Mouse (Mus musculus): ENCODE data around the gene Gmfb. TPM values are rescaled to one million over a fixed set of nuclear protein-coding genes. Genes with fewer than 3 reads are reported as not detected.
"Not testable (repeated sequence)": the region's sequence is repeated elsewhere in the genome, so short reads cannot be mapped to it uniquely, and the experiment has no call there.

The Gmfb gene
- polyA plus RNA-seq, 1 experiment from 2014 or later, result 118 TPM

DNA sequence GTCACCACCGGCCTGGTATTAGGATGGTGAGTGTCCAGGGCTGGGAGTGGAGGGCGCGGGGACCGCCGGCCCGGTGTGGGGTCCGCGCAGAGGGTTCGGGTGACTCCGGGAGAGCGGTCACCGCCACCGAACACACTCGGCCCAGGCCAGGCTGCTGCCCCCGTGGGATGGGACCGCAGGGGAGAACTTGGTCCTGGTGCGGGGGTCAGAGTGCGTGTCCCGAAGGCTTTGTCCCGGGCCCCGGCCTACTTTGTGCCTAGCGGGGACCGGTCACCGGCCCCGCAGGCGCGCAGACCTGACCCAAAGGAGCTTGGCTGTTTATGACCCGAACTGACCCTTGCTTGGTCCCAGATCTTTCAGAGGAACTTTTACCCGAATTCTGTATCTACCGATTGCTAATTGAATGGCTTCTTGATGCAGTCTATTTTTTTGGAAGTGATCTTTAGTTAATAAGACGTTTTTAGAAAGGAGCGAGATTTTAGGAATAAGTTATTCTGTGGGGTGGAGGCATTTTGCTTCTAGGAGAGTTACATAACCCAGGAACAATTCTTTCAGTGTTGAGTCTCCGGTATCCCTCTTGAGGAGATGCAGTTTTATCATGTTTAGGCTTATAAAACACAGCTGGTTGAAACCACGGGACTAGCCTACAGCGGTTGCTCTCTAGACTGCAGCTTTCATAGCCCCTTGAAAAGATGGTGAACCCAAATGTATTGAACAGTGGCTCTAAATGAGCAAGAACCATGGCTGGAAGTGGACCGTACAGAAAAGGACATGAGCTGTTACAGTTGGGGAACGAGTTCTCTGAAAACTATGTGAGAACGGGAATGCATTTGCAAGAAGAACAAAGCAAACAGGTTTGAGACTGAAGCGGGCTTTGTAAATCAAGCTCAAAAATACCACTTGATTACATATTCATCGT, 10.6 kb upstream of the Gmfb start:
- ATAC-seq (ENCODE audit: low FRiP score), result no peak

GRCm38 (mm10) chr14:46831837-46832333, 9.8 kb upstream of the Gmfb start, which contains the start of gene Cgrrf1:
Gene Cgrrf1, plus strand, starts transcription at chr14:46832125.
- peak; percentile 100 for ATAC-seq (ENCODE audit: low FRiP score)
- Histone ChIP-seq H3K9me3 (ENCODE audit: control insufficient read depth, low read length) (no peaks in the 10 kb centered on the region), H3K4me1 (ENCODE audit: control insufficient read depth, insufficient read depth, low read length) (peaks cover 7% of the 10 kb centered on the region), H3K27me3 (ENCODE audit: control insufficient read depth, insufficient read depth, low read length) (no peaks in the 10 kb centered on the region), H3K4me3 (ENCODE audit: low read depth, low read length) (peak within 1 kb of the TSS; percentile 86), H3K4me2 (peak within 1 kb of the TSS; percentile 71), H3K36me3 (ENCODE audit: control insufficient read depth, insufficient read depth, low read length) (no peaks in the 10 kb centered on the region), H3K9ac (ENCODE audit: low read length) (peak within 1 kb of the TSS; percentile 84), H3K27ac (ENCODE audit: low read depth, low read length) (no peak within 1 kb of the TSS)
- peak; percentile 99 for DNase-seq (ENCODE audit: low spot score, missing footprints)
- 0% methylated on average over 32 of the region's 32 CpGs for WGBS

More for the DNA sequence above, 10.6 kb upstream of the Gmfb start:
- H3K9ac ChIP-seq (ENCODE audit: low read length), result peak overlapping the region; percentile 84
- 10% methylated on average over 40 of the region's 40 CpGs for WGBS
- H3K9me3 ChIP-seq (ENCODE audit: control insufficient read depth, low read length), result no peaks in the 10 kb centered on the region
- H3K4me3 ChIP-seq (ENCODE audit: low read depth, low read length), result peak overlapping the region; percentile 86
- H3K27ac ChIP-seq (ENCODE audit: low read depth, low read length), result no peak overlapping the region
- peaks cover 7% of the 10 kb centered on the region for H3K4me1 ChIP-seq (ENCODE audit: control insufficient read depth, insufficient read depth, low read length)
- no peaks in the 10 kb centered on the region for H3K36me3 ChIP-seq (ENCODE audit: control insufficient read depth, insufficient read depth, low read length)
- H3K4me2 ChIP-seq, result peak overlapping the region; percentile 71
- peak; percentile 86 for DNase-seq (ENCODE audit: low spot score, missing footprints)
- H3K27me3 ChIP-seq (ENCODE audit: control insufficient read depth, insufficient read depth, low read length), result no peaks in the 10 kb centered on the region

DNA sequence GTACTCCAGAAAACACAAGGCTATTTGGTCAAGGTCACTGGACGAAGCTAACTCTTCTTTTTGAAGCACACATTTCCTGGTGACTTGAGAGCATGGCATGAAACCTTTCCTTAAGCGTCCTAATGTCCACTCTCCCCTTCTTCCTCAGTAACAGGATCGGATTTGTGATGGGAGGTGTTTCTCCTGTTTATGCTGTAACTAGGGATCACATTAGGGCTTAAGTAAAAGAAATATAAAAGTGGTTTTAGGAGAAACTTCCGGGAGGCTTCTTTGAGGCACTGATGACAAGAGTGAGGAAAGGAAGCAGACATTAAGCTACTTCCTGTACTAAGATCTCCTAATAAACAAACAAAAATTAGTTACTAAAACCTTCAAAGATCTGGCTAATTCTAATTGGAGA, 9.3 kb upstream of the Gmfb start:
- no peak for ATAC-seq (ENCODE audit: low FRiP score)
- no peak for DNase-seq (ENCODE audit: low spot score, missing footprints)
- 6% methylated on average over 4 of the region's 4 CpGs for WGBS

DNA sequence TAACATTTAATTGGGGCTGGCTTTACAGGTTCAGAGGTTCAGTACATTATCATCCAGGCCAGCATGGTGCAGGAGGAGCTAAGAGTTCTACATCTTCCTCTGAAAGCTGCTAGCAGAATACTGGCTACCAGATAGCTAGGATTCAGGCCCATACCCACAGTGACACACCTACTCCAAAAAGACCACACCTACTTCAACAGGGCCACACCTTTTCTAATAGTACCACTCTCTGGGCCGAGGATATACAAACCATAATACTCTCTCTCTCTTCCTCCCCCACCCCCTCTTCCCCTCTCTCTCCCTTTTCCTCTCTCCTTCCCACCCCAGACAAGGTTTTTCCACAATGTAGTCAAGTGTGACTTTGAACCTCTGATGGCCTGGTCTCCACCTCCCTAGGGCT, 5.4 kb upstream of the Gmfb start:
- DNase-seq (ENCODE audit: low spot score, missing footprints) (no peak), ATAC-seq (ENCODE audit: low FRiP score) (no peak)
- Histone ChIP-seq H3K9me3 (ENCODE audit: control insufficient read depth, low read length) (no peaks in the 10 kb centered on the region), H3K4me2 (no peak overlapping the region), H3K4me3 (ENCODE audit: low read depth, low read length) (no peak overlapping the region), H3K36me3 (ENCODE audit: control insufficient read depth, insufficient read depth, low read length) (no peaks in the 10 kb centered on the region), H3K27me3 (ENCODE audit: control insufficient read depth, insufficient read depth, low read length) (no peaks in the 10 kb centered on the region), H3K4me1 (ENCODE audit: control insufficient read depth, insufficient read depth, low read length) (peaks cover 1% of the 10 kb centered on the region), H3K9ac (ENCODE audit: low read length) (no peak overlapping the region), H3K27ac (ENCODE audit: low read depth, low read length) (no peak overlapping the region)
- 73% methylated on average over 1 of the region's 1 CpGs for WGBS

More for the DNA sequence above, 9.3 kb upstream of the Gmfb start:
- no peaks in the 10 kb centered on the region for H3K9me3 ChIP-seq (ENCODE audit: control insufficient read depth, low read length)
- no peak overlapping the region for H3K27ac ChIP-seq (ENCODE audit: low read depth, low read length)
- H3K4me2 ChIP-seq, result peak overlapping the region; percentile 71
- no peaks in the 10 kb centered on the region for H3K27me3 ChIP-seq (ENCODE audit: control insufficient read depth, insufficient read depth, low read length)
- peak overlapping the region; percentile 86 for H3K4me3 ChIP-seq (ENCODE audit: low read depth, low read length)
- peak overlapping the region; percentile 59 for H3K9ac ChIP-seq (ENCODE audit: low read length)
- peaks cover 7% of the 10 kb centered on the region for H3K4me1 ChIP-seq (ENCODE audit: control insufficient read depth, insufficient read depth, low read length)
- H3K36me3 ChIP-seq (ENCODE audit: control insufficient read depth, insufficient read depth, low read length), result no peaks in the 10 kb centered on the region

DNA sequence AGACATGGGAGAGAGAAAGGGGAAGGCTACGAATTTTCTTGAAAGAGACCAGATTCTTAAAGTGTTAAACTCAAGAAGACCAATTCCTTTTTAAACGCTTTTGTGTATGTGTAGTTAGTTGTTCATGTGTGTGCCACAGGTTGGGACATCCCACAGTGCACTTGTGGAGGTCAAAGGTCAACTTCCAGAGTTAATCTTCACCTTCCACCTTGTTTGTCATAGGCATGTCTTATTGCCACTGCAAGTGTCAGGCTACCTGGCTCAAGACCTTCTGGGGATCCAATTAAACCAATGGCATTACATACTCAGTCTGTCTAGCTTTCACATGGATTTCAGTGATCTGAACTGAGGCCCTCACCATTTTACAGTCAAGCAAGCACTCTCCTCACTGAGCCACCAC, 2.0 kb upstream of the Gmfb start:
- WGBS, result 73% methylated on average over 2 of the region's 2 CpGs
- ATAC-seq (ENCODE audit: low FRiP score), result no peak

DNA sequence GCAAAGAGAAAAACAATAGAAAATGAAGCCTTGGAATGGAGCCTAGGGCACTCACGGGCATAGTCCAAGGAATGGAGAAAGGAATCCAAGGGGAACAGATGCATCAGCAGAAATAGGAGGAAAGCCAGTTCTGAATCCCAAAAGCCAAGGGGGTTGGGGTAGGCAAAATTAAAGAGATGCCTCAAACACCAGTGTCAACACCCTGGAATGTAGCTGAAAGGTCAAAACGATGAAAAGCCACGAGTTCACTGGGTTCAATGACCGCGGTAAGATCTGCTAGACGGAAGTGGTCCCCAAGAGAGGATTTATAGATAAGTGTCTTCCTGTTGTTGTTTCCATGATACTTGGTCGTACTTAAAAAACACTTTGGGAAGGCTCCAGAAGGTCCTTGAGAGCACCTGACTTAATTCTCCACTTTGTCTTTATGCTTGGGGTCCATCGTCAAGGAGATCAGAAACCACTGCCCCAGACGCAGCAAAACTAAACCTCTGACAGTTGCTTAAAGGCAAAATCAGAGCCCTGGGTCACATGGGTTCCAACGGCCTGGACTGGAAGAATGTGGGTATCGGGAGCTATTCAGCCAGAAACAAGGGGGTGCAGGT, 670 bp downstream of the Gmfb start:
- H3K27ac ChIP-seq (ENCODE audit: low read depth, low read length), result no peak overlapping the region; the same call in 1 of the 2 replicates
- peak overlapping the region; percentile 82 for H3K4me2 ChIP-seq
- H3K27me3 ChIP-seq (ENCODE audit: control insufficient read depth, insufficient read depth, low read length), result no peaks in the 10 kb centered on the region
- no peak for ATAC-seq (ENCODE audit: low FRiP score)
- whole genome bisulfite sequencing, result 2% methylated on average over 11 of the region's 11 CpGs
- H3K9me3 ChIP-seq (ENCODE audit: control insufficient read depth, low read length), result no peaks in the 10 kb centered on the region
- peak; percentile 89 for DNase-seq (ENCODE audit: low spot score, missing footprints)
- H3K4me3 ChIP-seq (ENCODE audit: low read depth, low read length), result peak overlapping the region; percentile 86
- peaks cover 11% of the 10 kb centered on the region for H3K4me1 ChIP-seq (ENCODE audit: control insufficient read depth, insufficient read depth, low read length)
- H3K36me3 ChIP-seq (ENCODE audit: control insufficient read depth, insufficient read depth, low read length), result no peaks in the 10 kb centered on the region
- peak overlapping the region; percentile 91 for H3K9ac ChIP-seq (ENCODE audit: low read length)

More for the DNA sequence above, 2.0 kb upstream of the Gmfb start:
- H3K27me3 ChIP-seq (ENCODE audit: control insufficient read depth, insufficient read depth, low read length), result no peaks in the 10 kb centered on the region
- H3K27ac ChIP-seq (ENCODE audit: low read depth, low read length), result no peak overlapping the region
- H3K36me3 ChIP-seq (ENCODE audit: control insufficient read depth, insufficient read depth, low read length), result no peaks in the 10 kb centered on the region
- no peak overlapping the region for H3K4me3 ChIP-seq (ENCODE audit: low read depth, low read length)
- no peak overlapping the region for H3K9ac ChIP-seq (ENCODE audit: low read length)
- no peak for DNase-seq (ENCODE audit: low spot score, missing footprints)
- no peak overlapping the region for H3K4me2 ChIP-seq
- no peaks in the 10 kb centered on the region for H3K9me3 ChIP-seq (ENCODE audit: control insufficient read depth, low read length)
- peaks cover 11% of the 10 kb centered on the region for H3K4me1 ChIP-seq (ENCODE audit: control insufficient read depth, insufficient read depth, low read length)

DNA sequence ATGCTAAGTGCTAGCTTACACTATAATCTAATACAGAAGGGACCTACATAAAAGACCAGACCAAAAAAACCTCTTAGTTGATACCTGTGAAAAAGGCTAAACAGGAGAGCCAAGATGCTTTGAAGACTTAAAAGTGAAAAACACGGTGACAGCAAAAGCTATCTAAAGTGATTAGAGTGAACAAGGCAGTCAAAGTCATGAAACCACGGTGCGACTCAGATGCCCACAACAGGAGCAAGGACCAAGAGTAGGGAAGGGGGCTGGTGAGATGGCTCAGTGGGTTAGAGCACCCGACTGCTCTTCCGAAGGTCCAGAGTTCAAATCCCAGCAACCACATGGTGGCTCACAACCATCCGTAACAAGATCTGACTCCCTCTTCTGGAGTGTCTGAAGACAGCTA, 2.1 kb downstream of the Gmfb start:
- not testable (repeated sequence) for H3K9me3 ChIP-seq (ENCODE audit: control insufficient read depth, low read length); H3K9ac ChIP-seq (ENCODE audit: low read length); H3K4me2 ChIP-seq; H3K36me3 ChIP-seq (ENCODE audit: control insufficient read depth, insufficient read depth, low read length); H3K27ac ChIP-seq (ENCODE audit: low read depth, low read length); DNase-seq (ENCODE audit: low spot score, missing footprints); H3K27me3 ChIP-seq (ENCODE audit: control insufficient read depth, insufficient read depth, low read length); H3K4me3 ChIP-seq (ENCODE audit: low read depth, low read length); ATAC-seq (ENCODE audit: low FRiP score)
- H3K4me1 ChIP-seq (ENCODE audit: control insufficient read depth, insufficient read depth, low read length), result peaks cover 11% of the 10 kb centered on the region
- WGBS, result 96% methylated on average over 5 of the region's 6 CpGs

- peaks cover 11% of the 10 kb centered on the region for H3K4me1 ChIP-seq (ENCODE audit: control insufficient read depth, insufficient read depth, low read length)
- DNase-seq (ENCODE audit: low spot score, missing footprints), result no peak
- no peak overlapping the region for H3K4me2 ChIP-seq
- no peaks in the 10 kb centered on the region for H3K9me3 ChIP-seq (ENCODE audit: control insufficient read depth, low read length)
- no peak overlapping the region for H3K27ac ChIP-seq (ENCODE audit: low read depth, low read length)
- H3K36me3 ChIP-seq (ENCODE audit: control insufficient read depth, insufficient read depth, low read length), result no peaks in the 10 kb centered on the region; the same call in 1 of the 2 replicates
- no peak overlapping the region for H3K9ac ChIP-seq (ENCODE audit: low read length)
- no peak overlapping the region for H3K4me3 ChIP-seq (ENCODE audit: low read depth, low read length)
- no peaks in the 10 kb centered on the region for H3K27me3 ChIP-seq (ENCODE audit: control insufficient read depth, insufficient read depth, low read length)
- 95% methylated on average over 7 of the region's 7 CpGs for WGBS
- no peak for ATAC-seq (ENCODE audit: low FRiP score)
These were observed 3.3 kb downstream of the Gmfb start for GRCm38 (mm10) chr14:46818743-46819142.
